Mouse (Mus musculus) cortical plate, adult 2 months (tissue): Measurements from ENCODE around the gene Trib3. TPM values are rescaled to one million over a fixed set of nuclear protein-coding genes. Genes with fewer than 3 reads are reported as not detected.
"Not testable (repeated sequence)": the region's sequence is repeated elsewhere in the genome, so short reads cannot be mapped to it uniquely, and the experiment has no call there.

Experiments
- H3K27ac ChIP-seq: fragments of 200-500 bp; 2 replicates; pipeline ENCODE4 v1.5.1; 2012; ENCODE audit warnings: low read length, control low read depth, inconsistent platforms; ENCODE audit not compliant: insufficient read depth
- H3K4me1 ChIP-seq: fragments of 200-500 bp; 2 replicates; pipeline ENCODE4 v1.6.1; 2011; ENCODE audit warnings: low read length; ENCODE audit not compliant: control insufficient read depth, insufficient read depth
- H3K4me3 ChIP-seq: fragments of 200-500 bp; 2 replicates; pipeline ENCODE4 v1.5.1; 2011; ENCODE audit warnings: mild to moderate bottlenecking, low read length, control low read depth; ENCODE audit not compliant: insufficient read depth
- CTCF ChIP-seq: fragments of 200-500 bp; IDR thresholded peaks from 2 replicates; pipeline ENCODE4 v1.5.1; 2011; ENCODE audit warnings: mild to moderate bottlenecking, control low read depth, low read length; ENCODE audit not compliant: insufficient read depth; ENCODE audit errors: extremely low read depth
- POLR2A ChIP-seq: fragments of 200-500 bp; IDR thresholded peaks from 2 replicates; pipeline ENCODE4 v1.6.1; 2011; ENCODE audit warnings: mild to moderate bottlenecking, low read length, control low read depth; ENCODE audit not compliant: insufficient read depth; ENCODE audit errors: extremely low read depth
- polyA plus RNA-seq: library from polyadenylated mRNA; depleted of rRNA; stranded (reverse); fragments of >200 nt; gene quantifications from 2 replicates; pipeline ENCODE4 v1.2.3, GENCODE M21; 2012

The Trib3 gene
- polyA plus RNA-seq, 1 experiment: 0.61 TPM

DNA sequence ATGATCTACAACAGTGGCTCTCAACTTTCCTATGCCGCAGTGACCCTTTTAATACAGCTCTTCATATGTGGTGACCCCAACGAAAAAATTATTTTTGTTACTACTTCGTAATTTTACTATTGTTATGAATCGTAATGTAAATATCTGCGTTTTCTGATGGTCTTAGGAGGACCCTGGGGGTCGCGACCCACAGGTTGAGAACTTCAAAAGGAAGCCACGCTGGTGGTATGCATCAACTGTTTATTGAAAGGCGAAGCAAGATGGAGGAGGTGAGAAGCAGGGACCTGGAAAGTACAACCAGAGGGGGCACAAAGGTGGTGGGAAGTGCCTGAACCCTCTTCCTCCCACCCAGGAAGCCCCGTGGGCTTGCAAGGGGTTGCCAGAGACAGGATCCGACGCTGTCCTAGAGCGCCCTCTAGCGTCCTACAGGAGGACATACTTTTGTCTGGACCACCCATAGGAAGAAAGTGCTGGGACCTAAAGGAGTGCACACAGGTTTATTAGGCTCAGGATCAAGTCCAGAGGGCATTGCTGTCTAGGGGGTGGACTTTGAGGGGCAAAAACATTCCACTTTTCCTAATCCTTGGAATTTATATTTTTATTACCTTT is 24.8 kb upstream of the Trib3 start:
- H3K4me1 ChIP-seq: no peaks in the 10 kb centered on the region
- TF ChIP-seq POLR2A (no peak), CTCF (peak; percentile 85)

DNA sequence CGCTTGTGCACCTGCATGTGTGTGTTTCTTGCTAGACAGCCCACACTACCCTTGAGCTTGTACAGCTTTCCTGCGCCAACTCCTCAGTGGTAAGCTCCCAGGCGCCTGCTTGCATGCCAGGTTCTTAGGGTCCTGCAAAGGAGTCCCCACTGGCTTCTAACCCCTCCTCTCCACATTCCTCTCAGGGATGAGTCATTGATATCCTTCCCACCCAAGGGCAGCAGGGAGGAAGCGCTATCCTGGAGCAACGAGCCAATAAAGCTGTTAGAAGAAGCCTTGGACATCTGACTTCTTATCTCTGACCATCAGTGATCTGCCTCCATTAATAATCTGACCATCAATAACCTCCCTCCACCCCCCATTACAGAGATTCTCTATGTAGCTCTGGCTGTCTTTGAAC is 24.1 kb upstream of the Trib3 start:
- Histone ChIP-seq H3K4me1 (no peaks in the 10 kb centered on the region), H3K27ac (no peak overlapping the region)

More for the DNA sequence above, 24.8 kb upstream of the Trib3 start:
- no peak overlapping the region for H3K4me3 ChIP-seq
- H3K27ac ChIP-seq: no peak overlapping the region

DNA sequence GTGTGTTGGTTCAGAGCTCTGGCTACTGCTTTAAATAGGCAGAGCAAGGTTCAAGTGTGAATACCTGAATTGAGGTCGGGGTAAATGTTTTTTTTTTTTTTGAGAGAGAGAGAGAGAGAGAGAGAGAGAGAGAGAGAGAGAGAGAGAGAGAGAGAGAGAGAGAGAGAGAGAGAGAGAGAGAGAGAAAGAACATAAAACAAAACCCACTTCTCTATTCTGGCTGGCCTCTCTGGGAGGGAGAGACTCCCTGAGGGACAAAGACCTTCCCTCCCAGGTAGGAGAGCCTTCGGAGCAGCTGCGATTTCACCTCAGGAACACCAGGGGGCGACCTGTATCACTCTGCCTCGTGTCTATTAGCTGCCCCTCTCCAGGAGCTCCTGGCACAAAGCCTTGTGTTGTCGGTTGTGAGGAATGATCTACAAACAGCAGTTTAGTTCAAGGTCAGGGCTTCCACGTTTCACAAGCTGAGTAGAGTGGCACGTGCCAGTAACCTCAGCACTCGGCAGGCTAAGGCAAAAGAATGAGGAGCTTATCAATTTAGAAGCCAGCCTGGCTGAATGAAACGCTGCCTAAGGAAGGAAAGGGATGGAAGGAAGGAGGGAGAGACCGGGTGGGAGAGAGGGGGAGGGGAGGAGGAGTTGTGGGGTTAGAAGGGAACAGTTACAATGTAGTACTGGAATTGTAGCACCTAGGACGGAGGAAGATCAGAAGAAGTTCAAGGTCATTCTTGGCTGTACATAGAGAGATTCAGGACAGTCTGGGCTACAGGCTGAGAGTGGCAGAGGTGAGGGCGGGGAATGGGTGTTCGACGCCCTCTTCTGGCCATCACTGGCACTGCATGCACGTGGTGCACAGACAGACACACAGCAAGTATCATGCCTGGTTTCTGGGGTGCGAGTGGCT is 19.7 kb upstream of the Trib3 start:
- H3K4me3 ChIP-seq: no peak overlapping the region
- no peaks in the 10 kb centered on the region for H3K4me1 ChIP-seq
- TF ChIP-seq CTCF: peak; percentile 74
- no peak for TF ChIP-seq POLR2A
- no peak overlapping the region for H3K27ac ChIP-seq

More for the DNA sequence above, 24.1 kb upstream of the Trib3 start:
- TF ChIP-seq POLR2A (no peak), CTCF (no peak)
- no peak overlapping the region for H3K4me3 ChIP-seq

- Histone ChIP-seq H3K4me1 (no peaks in the 10 kb centered on the region), H3K4me3 (no peak overlapping the region), H3K27ac (no peak overlapping the region)
- TF ChIP-seq POLR2A (no peak), CTCF (no peak)
Observed at GRCm38 (mm10) chr2:152361193-152361592, 17.4 kb upstream of the Trib3 start.

GRCm38 (mm10) chr2:152360271-152360775 is 16.5 kb upstream of the Trib3 start:
- no peak for TF ChIP-seq POLR2A
- TF ChIP-seq CTCF: no peak
- H3K4me1 ChIP-seq: no peaks in the 10 kb centered on the region
- no peak overlapping the region for H3K4me3 ChIP-seq
- no peak overlapping the region for H3K27ac ChIP-seq

GRCm38 (mm10) chr2:152359616-152360015 is 15.8 kb upstream of the Trib3 start:
- Histone ChIP-seq H3K4me1 (no peaks in the 10 kb centered on the region), H3K4me3 (no peak overlapping the region), H3K27ac (no peak overlapping the region)
- TF ChIP-seq POLR2A (no peak), CTCF (no peak)

DNA sequence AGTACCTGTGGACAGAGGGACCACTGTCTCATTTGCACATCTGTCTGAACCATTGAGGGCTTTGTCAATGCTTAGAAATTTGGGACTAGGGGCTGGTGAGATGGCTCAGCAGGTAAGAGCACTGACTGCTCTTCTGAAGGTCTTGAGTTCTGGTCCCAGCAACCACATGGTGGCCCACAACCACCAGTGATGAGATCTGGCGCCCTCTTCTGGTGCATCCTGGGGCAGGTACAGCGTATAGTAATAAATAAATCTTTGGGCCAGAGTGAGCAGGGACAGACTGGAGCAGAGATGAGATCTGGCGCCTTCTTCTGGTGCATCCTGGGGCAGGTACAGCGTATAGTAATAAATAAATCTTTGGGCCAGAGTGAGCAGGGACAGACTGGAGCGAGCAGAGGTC is 15.1 kb upstream of the Trib3 start:
- not testable (repeated sequence) for H3K4me1 ChIP-seq, H3K4me3 ChIP-seq, H3K27ac ChIP-seq

DNA sequence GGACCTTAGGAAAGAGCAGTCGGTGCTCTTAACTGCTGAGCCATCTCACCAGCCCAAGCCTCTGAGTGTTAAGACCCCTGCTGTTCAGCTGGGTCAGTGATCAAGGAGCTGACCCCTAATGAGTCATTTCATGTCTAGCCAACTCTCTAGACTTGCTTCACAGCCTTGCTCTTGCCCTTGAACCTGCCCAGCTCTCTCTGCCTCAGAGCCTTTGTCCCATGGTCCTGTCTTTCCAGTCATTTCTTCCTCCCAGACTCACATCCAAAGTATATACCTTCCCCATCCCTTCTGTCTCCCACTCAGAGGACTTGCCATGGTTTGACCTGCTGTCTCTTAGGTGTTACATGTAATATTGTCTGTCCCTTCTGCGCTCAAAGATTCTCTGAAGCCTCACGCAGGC is 13.4 kb upstream of the Trib3 start:
- Histone ChIP-seq H3K4me3 (no peak overlapping the region), H3K4me1 (no peaks in the 10 kb centered on the region), H3K27ac (no peak overlapping the region)
- no peak for TF ChIP-seq POLR2A
- no peak for TF ChIP-seq CTCF

DNA sequence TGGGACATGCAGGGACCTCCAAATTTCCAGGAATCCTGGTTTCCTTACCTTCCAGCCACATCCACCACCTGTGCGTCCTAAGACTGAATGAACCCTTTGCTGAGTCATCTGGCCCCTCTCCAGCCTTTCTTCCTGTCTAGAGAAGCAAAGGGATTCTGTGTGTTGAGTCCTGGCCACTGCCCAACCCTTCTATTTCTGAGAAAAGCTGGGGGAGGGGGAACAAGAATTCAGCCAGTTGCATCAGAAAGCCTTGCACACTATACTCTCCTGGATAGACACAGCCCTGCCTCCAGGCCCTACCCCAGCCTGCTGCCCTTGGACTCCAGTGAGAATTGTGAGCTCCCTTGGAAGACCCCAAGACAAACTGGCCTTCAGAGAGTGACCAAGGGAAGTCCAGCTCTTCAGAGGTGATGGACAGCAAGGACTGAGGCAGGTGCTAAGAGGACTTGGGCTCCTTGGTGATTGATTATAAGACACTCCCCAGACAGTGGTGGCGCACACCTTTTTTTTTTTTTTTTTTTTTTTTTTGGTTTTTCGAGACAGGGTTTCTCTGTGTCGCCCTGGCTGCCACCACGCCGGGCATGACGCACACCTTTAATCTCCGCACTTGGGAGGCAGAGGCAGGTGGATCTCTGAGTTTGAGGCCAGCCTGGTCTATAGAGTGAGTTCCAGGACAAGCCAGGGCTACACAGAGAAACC is 6.2 kb upstream of the Trib3 start:
- H3K27ac ChIP-seq: no peak overlapping the region
- no peak for TF ChIP-seq POLR2A
- TF ChIP-seq CTCF: no peak
- H3K4me1 ChIP-seq: no peaks in the 10 kb centered on the region

More for the DNA sequence above, 6.2 kb upstream of the Trib3 start:
- no peak overlapping the region for H3K4me3 ChIP-seq
